Mouse (Mus musculus) kidney, postnatal 0 days (tissue): ENCODE measurements around the gene Adprm. TPM values are rescaled to one million over a fixed set of nuclear protein-coding genes. Genes with fewer than 3 reads are reported as not detected.

Source experiments
- ATAC-seq: fragments of 200-750 bp; cut with Nextera tagmentation; replicated peaks from 2 replicates; pipeline ENCODE4 v1.8.0; 2017; ENCODE audit warnings: low read depth, moderate number of reproducible peaks, moderate TSS enrichment, moderate library complexity; ENCODE audit not compliant: low FRiP score
- DNase-seq: peaks from one replicate; pipeline ENCODE4 v3.0.0-alpha.2; 2016; ENCODE audit warnings: low spot score
- H3K27ac ChIP-seq: fragments of 300-500 bp; sonication (generic); 2 replicates; pipeline ENCODE4 v1.5.1; 2014; ENCODE audit warnings: mild to moderate bottlenecking
- H3K27me3 ChIP-seq: fragments of 300-500 bp; sonication (generic); 2 replicates; pipeline ENCODE4 v1.6.1; 2014; ENCODE audit warnings: low read length, mixed read lengths; ENCODE audit not compliant: insufficient read depth
- H3K36me3 ChIP-seq: fragments of 300-500 bp; sonication (generic); 2 replicates; pipeline ENCODE4 v1.6.1; 2014; ENCODE audit warnings: low read length, mixed read lengths; ENCODE audit not compliant: insufficient read depth
- H3K4me1 ChIP-seq: fragments of 300-500 bp; sonication (generic); replicated peaks from 2 replicates; pipeline ENCODE4 v1.6.1; 2014; ENCODE audit warnings: antibody characterized with exemption, low read length, mixed read lengths; ENCODE audit not compliant: insufficient read depth
- H3K4me2 ChIP-seq: fragments of 300-500 bp; sonication (generic); 2 replicates; pipeline ENCODE4 v1.6.1; 2014; ENCODE audit warnings: mild to moderate bottlenecking, low read length, moderate library complexity, mixed read lengths
- H3K4me3 ChIP-seq: fragments of 300-500 bp; sonication (generic); replicated peaks from 2 replicates; pipeline ENCODE4 v1.5.1; 2014; ENCODE audit warnings: low read depth, low read length
- H3K9ac ChIP-seq: fragments of 300-500 bp; sonication (generic); 2 replicates; pipeline ENCODE4 v1.6.1; 2014; ENCODE audit warnings: low read depth, low read length
- H3K9me3 ChIP-seq: fragments of 300-500 bp; sonication (generic); replicated peaks from 2 replicates; pipeline ENCODE4 v1.6.1; 2016; ENCODE audit warnings: low read length, inconsistent platforms, mixed read lengths
- CTCF ChIP-seq: IDR thresholded peaks from 2 replicates; pipeline ENCODE4 v1.5.1; 2016; ENCODE audit warnings: antibody characterized with exemption, low read depth, mild to moderate bottlenecking, moderate library complexity
- WGBS: fragments of 180-500 bp; shearing (Covaris S2); extraction: QIAGEN DNeasy Blood & Tissue Kit; methylation state at CpG from one replicate; pipeline ENCODE4 v1.1.7; 2014; 5-methylcytosine and 5-hydroxymethylcytosine counted together
- polyA plus RNA-seq: library from polyadenylated mRNA; unstranded; fragments of >200 nt; fragmentation: Nextera tagmentation; extraction: Ambion mirVana; gene quantifications from 2 replicates; pipeline ENCODE4 v1.2.1, GENCODE M21; 2015

The Adprm gene
- polyA plus RNA-seq, 1 experiment from 2014 or later, result 29.5 TPM

DNA sequence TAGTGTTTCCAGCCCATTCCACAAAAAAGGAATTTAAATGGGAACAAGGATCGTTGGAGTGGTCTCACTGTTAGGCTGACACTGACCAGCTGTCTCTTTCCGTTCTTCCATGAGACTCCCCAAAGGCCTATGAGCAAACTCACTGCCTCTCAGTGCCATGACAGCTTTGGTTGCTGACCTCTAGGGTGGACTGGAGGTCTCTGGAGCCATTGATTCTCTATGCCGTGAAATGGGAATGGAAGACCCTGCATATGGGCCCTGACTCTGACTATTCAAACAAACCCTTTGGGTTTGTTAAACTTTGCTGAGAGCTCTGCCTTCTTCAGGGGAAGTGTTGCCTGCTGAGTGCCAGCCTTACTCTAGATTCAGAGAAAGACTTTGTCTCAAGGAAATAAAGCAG is 15.3 kb upstream of the Adprm start:
- DNase-seq, result no peak

DNA sequence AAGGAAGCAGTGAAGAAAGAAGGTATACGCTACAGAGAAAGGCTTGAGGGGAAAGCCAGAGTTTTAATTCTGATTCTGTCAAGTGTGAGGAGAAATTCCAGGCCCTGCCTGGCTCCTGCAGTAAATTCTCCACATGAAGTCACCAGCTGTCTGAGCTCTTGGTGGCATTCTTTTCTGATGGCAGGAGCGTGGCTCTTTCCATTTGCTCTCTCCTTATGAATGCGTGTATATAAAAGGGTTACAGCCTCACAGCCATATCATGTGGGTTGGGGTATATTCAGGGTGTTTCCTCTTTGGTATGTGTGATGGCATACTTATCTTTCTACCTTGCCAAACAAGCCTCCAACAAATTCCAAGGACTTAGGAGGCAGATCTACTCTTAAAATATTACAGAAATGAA is 10.3 kb upstream of the Adprm start:
- Histone ChIP-seq H3K27me3 (no peaks in the 10 kb centered on the region), H3K4me1 (no peaks in the 10 kb centered on the region), H3K27ac (no peak overlapping the region), H3K9me3 (no peaks in the 10 kb centered on the region), H3K4me2 (no peak overlapping the region), H3K9ac (no peak overlapping the region), H3K4me3 (no peak overlapping the region), H3K36me3 (peaks cover 36% of the 10 kb centered on the region)
- no peak for DNase-seq
- 93% methylated on average over 3 of the region's 3 CpGs for WGBS
- no peak for ATAC-seq
- no peak for TF ChIP-seq CTCF

More for the DNA sequence above, 15.3 kb upstream of the Adprm start:
- no peak for ATAC-seq
- no peak for TF ChIP-seq CTCF
- WGBS, result 75% methylated on average over 3 of the region's 3 CpGs
- no peaks in the 10 kb centered on the region for H3K4me1 ChIP-seq
- H3K9ac ChIP-seq, result no peak overlapping the region
- no peaks in the 10 kb centered on the region for H3K27me3 ChIP-seq
- no peak overlapping the region for H3K4me3 ChIP-seq
- H3K9me3 ChIP-seq, result no peaks in the 10 kb centered on the region
- H3K4me2 ChIP-seq, result no peak overlapping the region
- H3K27ac ChIP-seq, result no peak overlapping the region
- peaks cover 12% of the 10 kb centered on the region for H3K36me3 ChIP-seq

DNA sequence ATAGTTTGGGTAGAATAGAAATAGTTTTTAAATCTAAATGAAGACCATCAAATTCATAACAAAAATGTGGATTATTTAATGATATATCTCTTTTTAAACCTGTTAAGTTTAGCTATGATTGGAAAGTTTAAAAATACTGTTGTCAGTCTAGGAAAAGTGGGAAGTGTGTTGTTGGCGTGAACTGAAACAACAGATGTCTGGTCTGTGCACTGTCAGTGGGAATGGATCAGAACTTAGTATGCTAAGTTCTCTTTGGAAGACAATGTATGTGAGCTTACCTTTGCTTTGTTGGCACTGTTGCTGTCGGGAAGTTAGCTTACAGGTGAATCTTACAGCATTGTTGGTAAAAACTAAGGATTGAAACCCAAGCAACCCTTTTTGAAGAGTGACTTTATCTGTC is 8.9 kb upstream of the Adprm start:
- DNase-seq (no peak), ATAC-seq (no peak)
- Histone ChIP-seq H3K36me3 (peaks cover 48% of the 10 kb centered on the region), H3K4me3 (no peak overlapping the region), H3K27ac (no peak overlapping the region), H3K9ac (no peak overlapping the region), H3K9me3 (no peaks in the 10 kb centered on the region), H3K4me1 (no peaks in the 10 kb centered on the region), H3K27me3 (no peaks in the 10 kb centered on the region), H3K4me2 (no peak overlapping the region)
- no peak for TF ChIP-seq CTCF
- 89% methylated on average over 2 of the region's 2 CpGs for WGBS

- DNase-seq, result no peak
- Histone ChIP-seq H3K27me3 (no peaks in the 10 kb centered on the region), H3K36me3 (peaks cover 34% of the 10 kb centered on the region), H3K9ac (no peak overlapping the region), H3K4me2 (no peak overlapping the region), H3K4me3 (no peak overlapping the region), H3K4me1 (0 out of 2 replicates have a peak, but pooled peaks cover 3% of the 10 kb centered on the region), H3K27ac (no peak overlapping the region), H3K9me3 (no peaks in the 10 kb centered on the region)
- no peak for TF ChIP-seq CTCF
- ATAC-seq, result no peak
- 93% methylated on average over 8 of the region's 8 CpGs for WGBS
Observed at GRCm38 (mm10) chr11:67054754-67055365, 2.5 kb upstream of the Adprm start.

DNA sequence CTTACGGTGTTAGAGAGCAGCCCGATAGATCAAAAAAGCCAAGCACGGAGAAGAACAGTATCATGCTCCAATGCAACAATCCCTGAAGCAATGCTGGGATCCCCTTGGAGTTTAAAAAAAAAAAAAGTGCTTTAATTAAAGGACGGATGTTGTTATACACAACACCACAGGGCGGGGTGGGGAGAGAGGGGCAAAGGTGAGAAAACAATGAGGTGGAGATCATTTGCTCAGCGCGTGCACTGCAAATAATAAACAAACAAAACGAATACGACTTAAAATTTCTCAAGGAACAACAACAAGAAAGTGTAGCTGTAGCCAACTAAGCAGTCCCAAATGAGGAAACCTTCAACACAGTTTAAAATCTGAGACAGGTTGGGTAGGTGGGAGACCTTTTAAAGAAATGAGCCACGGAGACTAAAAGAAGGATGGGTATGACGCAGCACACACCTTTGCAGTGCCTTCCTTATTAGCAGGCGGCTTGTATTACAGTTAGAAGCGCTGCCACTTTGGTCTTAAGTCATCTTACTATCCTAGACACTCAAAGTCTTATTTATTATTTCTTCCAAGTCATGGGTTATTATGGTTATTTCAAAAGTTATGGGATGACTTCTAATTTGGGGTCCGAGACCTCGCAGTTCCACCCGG is 596 bp downstream of the Adprm start:
- TF ChIP-seq CTCF, result no peak
- no peaks in the 10 kb centered on the region for H3K27me3 ChIP-seq
- peak overlapping the region; percentile 78 for H3K4me3 ChIP-seq
- DNase-seq, result peak; percentile 51
- H3K36me3 ChIP-seq, result peaks cover 18% of the 10 kb centered on the region; the same call in 1 of the 2 replicates
- peak overlapping the region; percentile 80 for H3K9ac ChIP-seq
- H3K27ac ChIP-seq, result peak overlapping the region; percentile 89
- 4% methylated on average over 16 of the region's 16 CpGs for WGBS
- H3K4me1 ChIP-seq, result 0 out of 2 replicates have a peak, but pooled peaks cover 3% of the 10 kb centered on the region
- no peaks in the 10 kb centered on the region for H3K9me3 ChIP-seq
- H3K4me2 ChIP-seq, result peak overlapping the region; percentile 77
- ATAC-seq, result 0 out of 2 replicates have a peak, but pooled peaks have one; percentile 15

DNA sequence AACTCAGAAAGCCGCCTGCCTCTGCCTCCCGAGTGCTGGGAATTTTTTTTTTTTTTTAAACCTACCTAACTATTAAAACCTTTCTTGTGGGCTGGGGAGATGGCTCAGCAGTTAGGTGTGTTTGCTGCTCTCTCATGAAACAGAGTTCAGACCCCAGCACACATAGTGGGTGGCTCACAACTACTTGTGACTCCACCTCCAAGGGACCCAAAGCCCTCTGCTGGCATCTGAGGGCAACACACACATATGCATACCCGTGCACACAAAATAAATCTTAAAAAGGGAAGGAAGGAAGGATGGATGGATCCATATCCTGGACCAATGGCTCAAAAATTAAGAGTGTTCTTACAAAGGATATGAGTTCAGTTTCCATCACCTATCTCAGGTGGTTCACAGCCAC is 3.1 kb downstream of the Adprm start:
- H3K27ac ChIP-seq, result no peak overlapping the region
- no peak for DNase-seq
- 86% methylated on average over 3 of the region's 3 CpGs for WGBS
- H3K27me3 ChIP-seq, result no peaks in the 10 kb centered on the region
- no peak overlapping the region for H3K4me3 ChIP-seq
- H3K9ac ChIP-seq, result no peak overlapping the region
- no peaks in the 10 kb centered on the region for H3K9me3 ChIP-seq
- H3K4me2 ChIP-seq, result no peak overlapping the region
- H3K4me1 ChIP-seq, result 0 out of 2 replicates have a peak, but pooled peaks cover 3% of the 10 kb centered on the region
- H3K36me3 ChIP-seq, result 0 out of 2 replicates have a peak, but pooled peaks cover 5% of the 10 kb centered on the region
- TF ChIP-seq CTCF, result no peak
- ATAC-seq, result no peak
